Mouse (Mus musculus) mature B cell (primary cell): ENCODE measurements around the gene Acvr2b.

Experiments
- in situ Hi-C: fragments of 300-500 bp; cut with MboI; formaldehyde crosslinking; loops from 2 replicates; pipeline ENCODE4 v1.14.3; 2019

Acvr2b gene

DNA sequence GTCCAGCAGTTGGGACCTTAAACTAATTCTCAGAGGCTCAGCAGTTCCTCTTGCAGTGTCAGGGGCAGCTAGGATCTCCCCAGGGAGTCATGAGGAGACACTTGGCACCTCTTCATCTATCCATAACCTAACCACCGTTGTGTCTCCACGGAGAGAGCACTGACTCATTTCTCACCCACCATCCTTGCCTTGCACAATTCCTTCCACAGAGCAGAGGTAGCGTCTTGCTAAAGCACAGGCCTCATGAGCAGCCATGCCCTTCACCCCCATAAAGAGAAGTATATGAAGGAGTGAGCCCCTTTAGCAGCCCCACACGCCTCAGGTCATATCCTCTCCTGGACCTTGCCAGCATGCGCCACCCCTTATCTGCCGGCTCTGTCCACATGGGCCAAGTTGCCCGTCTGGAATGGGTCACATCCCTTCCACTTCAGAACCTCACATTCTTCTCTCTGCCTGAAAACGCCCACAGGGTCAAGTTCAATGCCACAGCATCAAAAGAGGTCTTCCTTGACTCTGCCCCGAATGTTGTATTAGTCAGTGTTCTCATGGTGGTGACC lies 71.8 kb downstream of the Acvr2b start:
- in situ Hi-C loops, result no loop called here

DNA sequence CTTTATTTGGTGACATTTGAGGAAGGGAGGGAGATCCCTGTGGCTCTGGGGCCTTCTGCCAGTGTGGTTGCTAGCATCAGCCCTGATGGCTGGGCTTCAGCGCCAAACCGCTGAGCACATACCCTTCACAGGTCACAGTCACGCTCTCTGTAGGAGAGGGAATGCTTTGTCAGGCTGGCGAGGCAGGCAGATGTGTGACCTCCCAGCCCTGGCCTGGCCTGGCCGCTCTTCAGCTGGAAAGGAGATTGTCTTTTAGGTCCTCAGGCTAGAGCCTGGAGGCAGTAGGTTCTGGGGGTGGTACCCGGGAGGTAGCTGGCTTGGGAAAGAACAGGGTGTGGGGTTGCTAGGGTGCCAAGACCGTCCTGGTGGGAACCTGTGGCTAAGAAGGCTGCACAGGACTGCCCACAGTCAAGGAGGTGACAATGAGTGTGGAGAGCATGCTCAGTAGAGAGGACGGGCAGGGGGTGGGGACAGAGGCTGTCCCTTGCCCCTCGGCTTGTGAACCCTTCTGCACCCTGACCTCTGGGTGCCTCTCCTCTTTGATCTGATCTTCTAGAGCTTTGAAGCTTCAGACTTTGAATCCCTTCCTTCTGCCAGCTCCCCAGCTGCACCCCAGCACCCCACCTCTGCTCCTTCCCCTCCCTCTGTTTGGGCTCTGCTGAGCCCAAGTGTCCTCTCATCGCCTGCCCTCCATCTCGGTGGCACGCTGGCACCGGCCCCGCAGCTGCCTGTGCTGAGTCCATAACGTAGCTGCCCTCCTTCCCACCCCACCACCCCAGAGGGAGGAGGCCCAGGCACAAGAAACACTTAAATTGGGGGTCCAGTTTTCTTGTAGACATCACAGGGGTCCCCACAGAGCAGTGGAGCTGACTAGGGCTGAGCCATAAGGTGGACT lies 73.0 kb downstream of the Acvr2b start:
- in situ Hi-C loops, result no loop called here

DNA sequence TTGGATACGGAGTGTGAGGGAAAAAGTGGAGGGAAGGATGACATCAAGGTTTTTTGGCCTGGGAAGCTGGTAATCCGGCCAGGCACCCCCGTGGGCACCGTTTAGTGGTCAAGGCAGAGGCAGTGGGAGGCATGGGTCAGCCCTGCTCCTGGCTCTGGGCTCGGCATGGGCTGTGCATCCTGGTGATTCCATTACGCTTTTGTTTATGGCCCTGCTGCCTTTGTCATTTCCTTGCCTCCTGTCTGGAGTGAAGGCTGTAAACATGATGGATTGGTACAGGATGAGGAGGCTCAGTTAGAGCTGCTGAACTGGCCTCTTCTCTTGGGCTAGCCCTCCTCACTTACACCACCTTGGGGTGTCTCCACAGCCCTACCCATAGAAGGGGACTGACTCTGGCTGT lies 75.8 kb downstream of the Acvr2b start:
- in situ Hi-C loops, result no loop called here

DNA sequence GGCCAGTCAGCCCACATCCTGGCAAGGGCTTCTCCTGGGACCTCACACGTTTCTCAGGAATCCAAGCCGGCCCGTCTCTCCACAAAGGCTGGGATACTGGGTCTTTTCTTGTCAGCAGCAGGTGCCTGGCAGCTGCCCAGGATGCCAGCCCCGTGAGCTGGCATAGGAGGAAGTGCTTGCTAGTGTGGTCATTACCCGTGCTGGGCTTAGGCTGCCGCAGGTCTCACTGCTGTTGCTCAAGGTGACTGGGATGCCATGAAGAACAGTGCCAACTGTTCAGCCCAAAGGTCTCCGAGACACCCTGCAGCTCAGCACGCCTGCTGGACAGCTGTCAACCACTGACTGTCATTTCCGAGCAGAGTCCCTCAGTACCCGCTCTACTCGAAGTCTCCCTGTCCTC lies 76.4 kb downstream of the Acvr2b start:
- in situ Hi-C loops, result no loop called here

DNA sequence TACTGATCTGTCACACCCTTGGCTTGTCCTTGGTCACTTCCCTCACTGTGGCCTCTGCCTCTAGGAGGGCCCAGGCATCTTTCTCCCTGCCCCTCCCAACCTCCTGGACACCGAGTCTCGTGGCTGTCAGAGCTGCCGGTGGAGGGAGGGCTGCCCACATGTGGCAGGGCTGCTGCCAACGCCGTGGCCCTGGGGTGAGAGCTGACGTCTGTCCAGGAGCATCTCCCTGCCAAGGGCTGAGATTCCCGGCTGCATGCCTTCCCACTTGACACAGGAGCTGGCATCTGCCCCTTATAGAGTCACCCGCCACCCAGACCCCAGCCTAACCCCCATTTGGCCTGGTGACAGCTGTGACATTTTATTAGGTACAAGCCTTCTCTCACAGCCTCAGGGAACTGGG lies 77.4 kb downstream of the Acvr2b start:
- in situ Hi-C loops, result no loop called here

DNA sequence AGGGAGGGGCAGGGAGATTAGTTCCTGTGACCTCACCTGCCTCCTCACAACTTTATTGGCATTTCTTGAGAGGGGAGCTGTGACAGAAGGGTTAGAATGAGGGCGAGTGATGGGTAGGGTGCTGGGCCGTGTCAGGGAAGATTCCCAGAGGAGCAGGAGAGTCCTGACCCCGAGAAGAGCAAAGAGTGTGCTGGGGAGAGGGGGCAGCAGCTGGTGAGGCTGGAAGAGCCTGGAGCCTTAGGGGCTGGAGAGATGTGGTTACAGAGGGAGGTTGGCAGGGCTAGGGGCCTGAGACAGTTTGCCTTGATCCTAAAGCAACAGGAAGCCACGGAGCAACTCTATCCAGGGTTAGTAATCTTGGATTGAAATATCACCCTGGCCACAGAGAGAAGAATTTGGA lies 79.7 kb downstream of the Acvr2b start:
- in situ Hi-C loops, result no loop called here

DNA sequence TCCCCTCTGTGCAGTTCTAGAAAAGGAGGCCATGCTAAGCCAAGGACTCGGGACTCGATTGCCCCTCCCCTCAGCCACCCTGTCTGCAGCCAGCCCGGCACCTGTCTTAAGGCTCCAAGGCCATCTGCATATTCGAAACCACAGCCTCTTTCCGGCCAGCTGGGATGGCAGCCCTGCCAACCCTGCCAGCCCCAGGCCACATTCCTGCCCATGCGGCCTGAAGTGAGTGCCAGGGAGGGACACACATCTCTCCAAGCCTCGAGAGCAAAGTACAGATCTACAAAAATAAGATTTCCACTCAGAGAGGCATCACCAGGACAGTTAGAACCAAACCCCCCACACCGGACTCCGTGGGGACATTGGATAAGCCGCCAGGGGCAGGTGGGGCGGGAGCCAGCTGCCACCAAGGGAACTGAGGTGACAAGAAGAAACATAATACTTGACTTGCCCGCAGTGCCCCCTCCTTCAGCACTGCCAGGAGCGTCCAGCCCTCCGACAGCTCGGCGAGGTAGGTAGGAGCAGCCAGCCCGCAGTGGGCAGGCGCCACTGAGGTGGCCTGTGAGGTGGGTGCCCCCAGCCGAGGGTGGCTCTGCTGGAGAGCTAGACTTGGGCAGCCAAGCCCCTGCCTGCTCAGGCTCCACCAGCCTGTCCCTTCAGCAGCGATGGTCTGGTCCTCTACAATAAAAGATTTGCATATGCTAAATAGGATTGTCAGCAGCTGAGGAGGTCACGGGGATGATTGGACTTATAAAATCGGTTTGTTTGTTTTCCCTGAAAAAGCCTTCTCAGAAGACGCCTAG lies 81.8 kb downstream of the Acvr2b start:
- in situ Hi-C loops, result no loop called here

DNA sequence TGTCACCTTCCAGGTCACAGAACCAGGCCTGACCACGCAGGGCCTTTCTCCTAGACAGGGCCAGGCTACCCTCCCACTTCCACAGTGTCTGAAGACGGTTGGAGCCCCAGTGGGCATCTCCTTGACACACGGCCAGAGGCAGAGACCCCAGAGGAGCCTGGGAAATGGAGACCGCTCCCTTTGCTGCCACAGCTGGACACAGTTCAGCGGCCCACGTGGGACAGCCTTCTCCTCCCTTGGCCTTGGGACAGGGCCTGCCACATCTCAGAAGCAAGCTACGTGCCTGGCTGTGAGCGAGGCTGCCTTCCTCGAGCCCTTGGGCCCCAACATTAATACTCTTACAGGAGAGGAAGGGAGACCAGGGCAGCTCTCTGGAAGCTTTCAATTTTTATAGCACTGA lies 82.5 kb downstream of the Acvr2b start:
- in situ Hi-C loops, result no loop called here
